Mouse (Mus musculus) thymus, adult 2 months (tissue): Measurements from ENCODE around the gene Pate4. TPM values are rescaled to one million over a fixed set of nuclear protein-coding genes. Genes with fewer than 3 reads are reported as not detected.
"Not testable (repeated sequence)": the region's sequence is repeated elsewhere in the genome, so short reads cannot be mapped to it uniquely, and the experiment has no call there.

ENCODE experiments used
- DNase-seq: peaks from one replicate; pipeline ENCODE4 v3.0.0; 2021
- H3K27ac ChIP-seq: fragments of 200-500 bp; 2 replicates; pipeline ENCODE4 v1.5.1; 2012; ENCODE audit warnings: low read length, control low read depth; ENCODE audit not compliant: control insufficient read depth, insufficient read depth
- H3K27me3 ChIP-seq: fragments of 200-500 bp; 2 replicates; pipeline ENCODE4 v1.6.1; 2012; ENCODE audit warnings: mild to moderate bottlenecking, low read length, moderate library complexity, mixed read lengths; ENCODE audit not compliant: control insufficient read depth, insufficient read depth
- H3K36me3 ChIP-seq: fragments of 200-500 bp; 2 replicates; pipeline ENCODE4 v1.6.1; 2012; ENCODE audit warnings: mild to moderate bottlenecking, low read length, moderate library complexity; ENCODE audit not compliant: control insufficient read depth, insufficient read depth
- H3K4me1 ChIP-seq: fragments of 200-500 bp; replicated peaks from 2 replicates; pipeline ENCODE4 v1.6.1; 2012; ENCODE audit warnings: low read length; ENCODE audit not compliant: control insufficient read depth, insufficient read depth
- H3K4me3 ChIP-seq: fragments of 200-500 bp; 2 replicates; pipeline ENCODE4 v1.5.1; 2012; ENCODE audit warnings: mild to moderate bottlenecking, low read length, control low read depth, moderate library complexity; ENCODE audit not compliant: control insufficient read depth, insufficient read depth
- CTCF ChIP-seq: fragments of 200-500 bp; IDR thresholded peaks from 2 replicates; pipeline ENCODE4 v1.5.1; 2012; ENCODE audit warnings: mild to moderate bottlenecking, control low read depth, low read length, moderate library complexity, borderline replicate concordance; ENCODE audit not compliant: control insufficient read depth, poor library complexity, insufficient read depth; ENCODE audit errors: extremely low read depth
- POLR2A ChIP-seq: fragments of 200-500 bp; IDR thresholded peaks from 2 replicates; pipeline ENCODE4 v1.6.1; 2012; ENCODE audit warnings: mild to moderate bottlenecking, low read length, control low read depth, moderate library complexity; ENCODE audit not compliant: control insufficient read depth, poor library complexity, insufficient read depth; ENCODE audit errors: extremely low read depth
- WGBS: fragments of 180-500 bp; shearing (Covaris S2); methylation state at CpG from one replicate; pipeline ENCODE4 v1.1.7; 2018; 5-methylcytosine and 5-hydroxymethylcytosine counted together
- polyA plus RNA-seq: library from polyadenylated mRNA; depleted of rRNA; stranded (reverse); fragments of >200 nt; gene quantifications from 2 replicates; pipeline ENCODE4 v1.2.3, GENCODE M21; 2012; rRNA removed

The Pate4 gene
- not detected in 2 replicates for polyA plus RNA-seq

- H3K4me3 ChIP-seq, result no peak within 1 kb of the TSS
- no peaks in the 10 kb centered on the region for H3K36me3 ChIP-seq
- 81% methylated on average over 1 of the region's 1 CpGs for WGBS
- H3K27ac ChIP-seq, result no peak within 1 kb of the TSS
- H3K4me1 ChIP-seq, result no peaks in the 10 kb centered on the region
- no peak for DNase-seq
- no peak for TF ChIP-seq POLR2A
- no peaks in the 10 kb centered on the region for H3K27me3 ChIP-seq
Observed at GRCm38 (mm10) chr9:35611841-35612240, at the start of gene Pate4. Pate4 (minus strand) TSS chr9:35611941.

GRCm38 (mm10) chr9:35648102-35648501 is 36.4 kb upstream of the Pate4 start, which contains the start of gene Pate3:
Pate3 (minus strand) TSS chr9:35648202.
- Histone ChIP-seq H3K4me3 (no peak within 1 kb of the TSS), H3K36me3 (no peaks in the 10 kb centered on the region), H3K27me3 (no peaks in the 10 kb centered on the region), H3K27ac (no peak within 1 kb of the TSS), H3K4me1 (no peaks in the 10 kb centered on the region)
- TF ChIP-seq POLR2A, result no peak
- no peak for TF ChIP-seq CTCF
- WGBS, result 85% methylated on average over 1 of the region's 1 CpGs
- DNase-seq, result no peak

- no peak overlapping the region for H3K4me3 ChIP-seq
- WGBS, result 89% methylated on average over 1 of the region's 1 CpGs
- TF ChIP-seq POLR2A (no peak), CTCF (no peak)
- no peaks in the 10 kb centered on the region for H3K27me3 ChIP-seq
- no peak for DNase-seq
- no peak overlapping the region for H3K27ac ChIP-seq
- H3K4me1 ChIP-seq, result no peaks in the 10 kb centered on the region
- no peaks in the 10 kb centered on the region for H3K36me3 ChIP-seq
Observed at GRCm38 (mm10) chr9:35632981-35633380, 21.2 kb upstream of the Pate4 start.

- 70% methylated on average over 2 of the region's 2 CpGs for WGBS
- not testable (repeated sequence) for DNase-seq, H3K4me1 ChIP-seq
Observed at GRCm38 (mm10) chr9:35616784-35617183, 5.0 kb upstream of the Pate4 start.

GRCm38 (mm10) chr9:35614005-35614404 is 2.3 kb upstream of the Pate4 start:
- TF ChIP-seq POLR2A (no peak), CTCF (no peak)
- H3K4me1 ChIP-seq, result no peaks in the 10 kb centered on the region
- H3K36me3 ChIP-seq, result no peaks in the 10 kb centered on the region
- H3K27ac ChIP-seq, result no peak overlapping the region
- no peak for DNase-seq
- 22% methylated on average over 2 of the region's 2 CpGs for WGBS
- H3K27me3 ChIP-seq, result no peaks in the 10 kb centered on the region
- no peak overlapping the region for H3K4me3 ChIP-seq

More at GRCm38 (mm10) chr9:35616784-35617183, 5.0 kb upstream of the Pate4 start:
- H3K27me3 ChIP-seq, H3K4me3 ChIP-seq, H3K36me3 ChIP-seq, H3K27ac ChIP-seq: not testable (repeated sequence)

GRCm38 (mm10) chr9:35607647-35608405 is 3.9 kb downstream of the Pate4 start:
- no peak overlapping the region for H3K4me3 ChIP-seq
- 73% methylated on average over 8 of the region's 8 CpGs for WGBS
- H3K27me3 ChIP-seq, result no peaks in the 10 kb centered on the region
- no peak for TF ChIP-seq CTCF
- TF ChIP-seq POLR2A, result no peak
- no peaks in the 10 kb centered on the region for H3K4me1 ChIP-seq
- no peak overlapping the region for H3K27ac ChIP-seq
- no peaks in the 10 kb centered on the region for H3K36me3 ChIP-seq
- DNase-seq, result no peak

GRCm38 (mm10) chr9:35592903-35593302 is 18.8 kb downstream of the Pate4 start:
- 7% methylated on average over 2 of the region's 2 CpGs for WGBS
- TF ChIP-seq CTCF, result no peak
- no peak for TF ChIP-seq POLR2A
- DNase-seq, result no peak

More at GRCm38 (mm10) chr9:35592903-35593302, 18.8 kb downstream of the Pate4 start:
- H3K36me3 ChIP-seq, result no peaks in the 10 kb centered on the region
- H3K4me1 ChIP-seq, result no peaks in the 10 kb centered on the region
- no peak overlapping the region for H3K27ac ChIP-seq
- no peak overlapping the region for H3K4me3 ChIP-seq
- no peaks in the 10 kb centered on the region for H3K27me3 ChIP-seq
